Mouse (Mus musculus) E14TG2a.4 (cell line): Measurements from ENCODE around the gene Ccr2.
"Not testable (repeated sequence)": the region's sequence is repeated elsewhere in the genome, so short reads cannot be mapped to it uniquely, and the experiment has no call there.

Experiments used
- H3K27me3 ChIP-seq: 2 replicates; pipeline ENCODE4 v1.6.1; 2014; ENCODE audit warnings: low read length, control low read depth; ENCODE audit not compliant: insufficient read depth
- H3K36me3 ChIP-seq: 2 replicates; pipeline ENCODE4 v1.6.1; 2014; ENCODE audit warnings: low read length, control low read depth; ENCODE audit not compliant: insufficient read depth
- H3K4me1 ChIP-seq: replicated peaks from 2 replicates; pipeline ENCODE4 v1.6.1; 2014; ENCODE audit warnings: low read depth, low read length, control low read depth
- H3K4me3 ChIP-seq: replicated peaks from 2 replicates; pipeline ENCODE4 v1.5.1; 2014; ENCODE audit warnings: mild to moderate bottlenecking, low read length
- H3K9me3 ChIP-seq: 2 replicates; pipeline ENCODE4 v1.6.1; 2014; ENCODE audit warnings: low read length, control low read depth
- CTCF ChIP-seq: conservative IDR thresholded peaks from 2 replicates; pipeline ENCODE4 v1.5.1; 2014; ENCODE audit warnings: low read length
- NANOG ChIP-seq: IDR thresholded peaks from 2 replicates; pipeline ENCODE4 v1.6.1; 2014; ENCODE audit warnings: borderline replicate concordance, low read length, mixed read lengths
- POU5F1 ChIP-seq: IDR thresholded peaks from 2 replicates; pipeline ENCODE4 v1.6.1; 2014; ENCODE audit warnings: low read length, borderline replicate concordance

Gene Ccr2

GRCm38 (mm10) chr9:124101723-124102122 is at the start of gene Ccr2:
Ccr2 (plus strand) TSS chr9:124101950.
- Histone ChIP-seq H3K36me3 (no peaks in the 10 kb centered on the region), H3K27me3 (no peaks in the 10 kb centered on the region), H3K4me3 (no peak within 1 kb of the TSS), H3K9me3 (no peaks in the 10 kb centered on the region), H3K4me1 (no peaks in the 10 kb centered on the region)
- TF ChIP-seq CTCF (no peak), NANOG (no peak), POU5F1 (no peak)

- Histone ChIP-seq H3K4me1 (no peaks in the 10 kb centered on the region), H3K36me3 (no peaks in the 10 kb centered on the region), H3K4me3 (no peak overlapping the region), H3K27me3 (no peaks in the 10 kb centered on the region), H3K9me3 (no peaks in the 10 kb centered on the region)
- TF ChIP-seq POU5F1 (no peak), CTCF (no peak), NANOG (no peak)
Measured at GRCm38 (mm10) chr9:124053532-124053931, 48.2 kb upstream of the Ccr2 start.

- Histone ChIP-seq H3K36me3 (no peaks in the 10 kb centered on the region), H3K4me1 (no peaks in the 10 kb centered on the region), H3K9me3 (no peaks in the 10 kb centered on the region), H3K4me3 (no peak overlapping the region), H3K27me3 (no peaks in the 10 kb centered on the region)
- TF ChIP-seq CTCF, result no peak
- no peak for TF ChIP-seq NANOG
- TF ChIP-seq POU5F1, result no peak
Measured at GRCm38 (mm10) chr9:124056158-124056709, 45.5 kb upstream of the Ccr2 start.

- no peaks in the 10 kb centered on the region for H3K27me3 ChIP-seq
- no peaks in the 10 kb centered on the region for H3K9me3 ChIP-seq
- H3K36me3 ChIP-seq, result no peaks in the 10 kb centered on the region
- TF ChIP-seq POU5F1 (no peak), CTCF (no peak), NANOG (no peak)
- no peak overlapping the region for H3K4me3 ChIP-seq
- no peaks in the 10 kb centered on the region for H3K4me1 ChIP-seq
Measured at GRCm38 (mm10) chr9:124059660-124060352, 41.9 kb upstream of the Ccr2 start.

- not testable (repeated sequence) for H3K4me3 ChIP-seq, H3K9me3 ChIP-seq, H3K4me1 ChIP-seq, H3K36me3 ChIP-seq, H3K27me3 ChIP-seq
Measured at GRCm38 (mm10) chr9:124061474-124062432, 40.0 kb upstream of the Ccr2 start.

GRCm38 (mm10) chr9:124066572-124067103 is 35.1 kb upstream of the Ccr2 start:
- H3K27me3 ChIP-seq, result no peaks in the 10 kb centered on the region
- TF ChIP-seq POU5F1 (no peak), NANOG (no peak), CTCF (no peak)
- no peaks in the 10 kb centered on the region for H3K4me1 ChIP-seq
- no peak overlapping the region for H3K4me3 ChIP-seq
- no peaks in the 10 kb centered on the region for H3K36me3 ChIP-seq
- H3K9me3 ChIP-seq, result no peaks in the 10 kb centered on the region

GRCm38 (mm10) chr9:124068098-124069058 is 33.4 kb upstream of the Ccr2 start:
- Histone ChIP-seq H3K36me3 (no peaks in the 10 kb centered on the region), H3K27me3 (no peaks in the 10 kb centered on the region), H3K4me3 (no peak overlapping the region), H3K9me3 (no peaks in the 10 kb centered on the region), H3K4me1 (no peaks in the 10 kb centered on the region)
- TF ChIP-seq NANOG (no peak), POU5F1 (no peak), CTCF (no peak)

GRCm38 (mm10) chr9:124071506-124071905 is 30.2 kb upstream of the Ccr2 start:
- no peaks in the 10 kb centered on the region for H3K4me1 ChIP-seq
- no peak overlapping the region for H3K4me3 ChIP-seq
- TF ChIP-seq NANOG (no peak), CTCF (no peak), POU5F1 (no peak)
- no peaks in the 10 kb centered on the region for H3K27me3 ChIP-seq
- no peaks in the 10 kb centered on the region for H3K36me3 ChIP-seq
- no peaks in the 10 kb centered on the region for H3K9me3 ChIP-seq
